Mouse (Mus musculus): Measurements from ENCODE around the gene Eif3k. TPM values are rescaled to one million over a fixed set of nuclear protein-coding genes. Genes with fewer than 3 reads are reported as not detected.
A peak's percentile ranks its signal among the peaks of the same experiment; 100 is the strongest.
"Not testable (repeated sequence)": the region's sequence is repeated elsewhere in the genome, so short reads cannot be mapped to it uniquely, and the experiment has no call there.

Eif3k gene
- polyA plus RNA-seq, 1 experiment from 2014 or later, result 328 TPM

GRCm38 (mm10) chr7:28969672-28970394 lies 11.8 kb downstream of the Eif3k start:
- CTCF ChIA-PET, result no interaction called here
- DNase-seq (ENCODE audit: low read depth, low spot score), result no peak
- no peaks in the 10 kb centered on the region for H3K27me3 ChIP-seq
- no peak for TF ChIP-seq CTCF (IDR thresholded peaks at IDR 0.05)
- in situ Hi-C loops (cut with MboI; ENCODE audit: low pct_unique_long_range_greater_than_20kb), result loop anchor here (10.0 kb wide), 1 partner anchor 55 kb away; no protein-coding TSS in a partner anchor
- POLR2A ChIA-PET, result interaction anchor here (0.9 to 1.3 kb wide), 2 partner anchors 8 to 10 kb away, joined by 3 read pairs; partner anchors contain the start of gene Actn4
- no peak for ATAC-seq

- no peak for TF ChIP-seq CTCF (IDR thresholded peaks at IDR 0.05)
- no peaks in the 10 kb centered on the region for H3K27me3 ChIP-seq
- DNase-seq (ENCODE audit: low read depth, low spot score), result no peak
- ChIA-PET POLR2A (interaction anchor here (1.3 kb wide), 1 partner anchor 9 kb away, joined by 3 read pairs; no protein-coding TSS in a partner anchor), CTCF (no interaction called here)
- in situ Hi-C loops (cut with MboI; ENCODE audit: low pct_unique_long_range_greater_than_20kb), result loop anchor here (10.0 kb wide), 1 partner anchor 54 kb away; no protein-coding TSS in a partner anchor
- ATAC-seq, result no peak
Observed at GRCm38 (mm10) chr7:28969271-28969670, 12.4 kb downstream of the Eif3k start.

GRCm38 (mm10) chr7:28968120-28968519 lies 13.5 kb downstream of the Eif3k start:
- CTCF ChIA-PET; H3K27me3 ChIP-seq; ATAC-seq; POLR2A ChIA-PET; DNase-seq (ENCODE audit: low read depth, low spot score): not testable (repeated sequence)
- in situ Hi-C loops (cut with MboI; ENCODE audit: low pct_unique_long_range_greater_than_20kb), result loop anchor here (10.0 kb wide), 1 partner anchor 53 kb away; no protein-coding TSS in a partner anchor

- ATAC-seq (no peak), DNase-seq (ENCODE audit: low read depth, low spot score) (no peak)
- no peak for TF ChIP-seq CTCF (IDR thresholded peaks at IDR 0.05)
- ChIA-PET CTCF (no interaction called here), POLR2A (no interaction called here)
- no peaks in the 10 kb centered on the region for H3K27me3 ChIP-seq
- in situ Hi-C loops (cut with MboI; ENCODE audit: low pct_unique_long_range_greater_than_20kb), result loop anchor here (10.0 kb wide), 1 partner anchor 52 kb away; no protein-coding TSS in a partner anchor
Observed at GRCm38 (mm10) chr7:28966751-28967505, 14.7 kb downstream of the Eif3k start.

GRCm38 (mm10) chr7:28966181-28966580 lies 15.5 kb downstream of the Eif3k start:
- TF ChIP-seq CTCF (IDR thresholded peaks at IDR 0.05), result no peak
- ChIA-PET POLR2A (interaction anchor here (0.6 kb wide), 1 partner anchor 16 kb away, joined by 5 read pairs; the partner anchor contains the start of genes Eif3k and Map4k1), CTCF (no interaction called here)
- no peak for ATAC-seq
- no peaks in the 10 kb centered on the region for H3K27me3 ChIP-seq
- in situ Hi-C loops (cut with MboI; ENCODE audit: low pct_unique_long_range_greater_than_20kb), result loop anchor here (10.0 kb wide), 1 partner anchor 51 kb away; no protein-coding TSS in a partner anchor
- no peak for DNase-seq (ENCODE audit: low read depth, low spot score)

GRCm38 (mm10) chr7:28965346-28965840 lies 16.3 kb downstream of the Eif3k start:
- no peak for TF ChIP-seq CTCF (IDR thresholded peaks at IDR 0.05)
- ChIA-PET CTCF (no interaction called here), POLR2A (interaction anchor here (0.6 kb wide), 1 partner anchor 17 kb away, joined by 5 read pairs; the partner anchor contains the start of genes Eif3k and Map4k1)
- in situ Hi-C loops (cut with MboI; ENCODE audit: low pct_unique_long_range_greater_than_20kb), result loop anchor here (10.0 kb wide), 1 partner anchor 51 kb away; no protein-coding TSS in a partner anchor
- no peaks in the 10 kb centered on the region for H3K27me3 ChIP-seq
- ATAC-seq (no peak), DNase-seq (ENCODE audit: low read depth, low spot score) (no peak)

- H3K27me3 ChIP-seq, result no peaks in the 10 kb centered on the region
- DNase-seq (ENCODE audit: low read depth, low spot score) (no peak), ATAC-seq (no peak)
- ChIA-PET POLR2A (no interaction called here), CTCF (interaction anchor here (1.4 kb wide), 1 partner anchor 8 kb away, joined by 4 read pairs; no protein-coding TSS in a partner anchor)
- in situ Hi-C loops (cut with MboI; ENCODE audit: low pct_unique_long_range_greater_than_20kb), result loop anchor here (10.0 kb wide), 1 partner anchor 49 kb away; no protein-coding TSS in a partner anchor
- TF ChIP-seq CTCF (IDR thresholded peaks at IDR 0.05), result no peak
Observed at GRCm38 (mm10) chr7:28963399-28963923, 18.2 kb downstream of the Eif3k start.

- ATAC-seq (peak; percentile 63), DNase-seq (ENCODE audit: low read depth, low spot score) (peak; percentile 85)
- POLR2A ChIA-PET, result interaction anchor here (0.7 to 1.0 kb wide), 3 partner anchors 8 to 66 kb away, joined by 3 to 4 read pairs (median 3); no protein-coding TSS in a partner anchor
- in situ Hi-C loops (cut with MboI; ENCODE audit: low pct_unique_long_range_greater_than_20kb), result loop anchor here (10.0 kb wide), 1 partner anchor 47 kb away; no protein-coding TSS in a partner anchor
- CTCF ChIA-PET, result interaction anchor here (0.9 to 1.4 kb wide), 2 partner anchors 10 to 41 kb away, joined by 3 to 4 read pairs; no protein-coding TSS in a partner anchor
- no peak for TF ChIP-seq CTCF (IDR thresholded peaks at IDR 0.05)
- no peaks in the 10 kb centered on the region for H3K27me3 ChIP-seq
Observed at GRCm38 (mm10) chr7:28961927-28962670, 19.6 kb downstream of the Eif3k start, which contains the start of gene Actn4. Gene Actn4 (minus strand): TSS chr7:28962340.

- DNase-seq (ENCODE audit: low read depth, low spot score), result no peak
- no peak for TF ChIP-seq CTCF (IDR thresholded peaks at IDR 0.05)
- no peak for ATAC-seq
- POLR2A ChIA-PET, result interaction anchor here (0.7 to 1.0 kb wide), 3 partner anchors 9 to 65 kb away, joined by 3 to 4 read pairs (median 3); no protein-coding TSS in a partner anchor
- CTCF ChIA-PET, result no interaction called here
- in situ Hi-C loops (cut with MboI; ENCODE audit: low pct_unique_long_range_greater_than_20kb), result loop anchor here (10.0 kb wide), 1 partner anchor 47 kb away; no protein-coding TSS in a partner anchor
- no peaks in the 10 kb centered on the region for H3K27me3 ChIP-seq
Observed at GRCm38 (mm10) chr7:28961584-28961926, 20.1 kb downstream of the Eif3k start.
